Mouse (Mus musculus) myocyte (in vitro differentiated cells): Measurements from ENCODE around the gene Aplnr.

ENCODE experiments used
- CEBPB ChIP-seq: IDR thresholded peaks from 2 replicates; pipeline ENCODE4 v1.6.1; 2011; ENCODE audit warnings: mild to moderate bottlenecking, moderate library complexity; ENCODE audit not compliant: poor library complexity, insufficient read depth, severe bottlenecking
- E2F4 ChIP-seq: IDR thresholded peaks from one replicate; pipeline ENCODE4 v1.6.1; 2011; ENCODE audit warnings: mild to moderate bottlenecking, control low read depth, moderate library complexity; ENCODE audit not compliant: insufficient read depth
- MAX ChIP-seq: IDR thresholded peaks from one replicate; pipeline ENCODE4 v1.6.1; 2011; ENCODE audit warnings: low read depth, mild to moderate bottlenecking, control low read depth
- MYOG ChIP-seq, 3 experiments: IDR thresholded peaks; one replicate each; pipeline ENCODE4 v1.6.1; 2011; ENCODE audit warnings: control low read depth in 2 of 3, low read depth in 2 of 3, mild to moderate bottlenecking in 2 of 3; ENCODE audit not compliant: insufficient read length in 2 of 3, control insufficient read depth in 1 of 3, insufficient read depth in 1 of 3
- POLR2A ChIP-seq: IDR thresholded peaks from one replicate; pipeline ENCODE4 v1.6.1; 2011; ENCODE audit warnings: low read depth, mild to moderate bottlenecking, control low read depth, moderate library complexity; ENCODE audit not compliant: insufficient read length
- POLR2AphosphoS2 ChIP-seq: IDR thresholded peaks from one replicate; pipeline ENCODE4 v1.6.1; 2011; ENCODE audit warnings: low read depth, control low read depth; ENCODE audit not compliant: insufficient read length
- SRF ChIP-seq: IDR thresholded peaks from one replicate; pipeline ENCODE4 v1.6.1; 2011; ENCODE audit warnings: low read depth; ENCODE audit not compliant: control insufficient read depth, insufficient read length
- TCF12 ChIP-seq: IDR thresholded peaks from one replicate; pipeline ENCODE4 v1.6.1; 2011; ENCODE audit warnings: mild to moderate bottlenecking, control low read depth; ENCODE audit not compliant: poor library complexity, insufficient read depth, severe bottlenecking
- TCF3 ChIP-seq: IDR thresholded peaks from one replicate; pipeline ENCODE4 v1.6.1; 2011; ENCODE audit warnings: low read depth, control low read depth; ENCODE audit not compliant: insufficient read length
- USF1 ChIP-seq: IDR thresholded peaks from one replicate; pipeline ENCODE4 v1.6.1; 2011; ENCODE audit warnings: low read depth, mild to moderate bottlenecking, control low read depth, moderate library complexity

DNA sequence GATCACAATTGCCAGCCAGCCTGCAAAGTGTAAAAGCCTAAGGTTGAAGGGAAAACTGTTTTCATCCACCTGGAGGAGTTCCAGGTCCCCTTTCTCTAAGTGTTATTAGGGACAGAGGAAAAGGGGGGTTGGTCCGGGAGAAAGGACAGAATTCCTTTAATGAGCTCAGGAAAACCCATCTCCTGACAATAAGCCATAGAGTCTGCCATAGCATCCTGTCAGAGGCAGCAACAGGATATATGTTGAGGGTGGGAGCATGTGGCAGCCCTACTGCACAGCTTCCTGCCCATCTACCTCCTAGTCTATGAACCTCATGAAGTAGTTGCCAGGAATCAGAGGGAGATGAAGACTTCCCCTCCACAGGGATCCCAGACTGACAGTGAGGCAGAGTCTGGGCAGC is 31.6 kb downstream of the Aplnr start:
- TF ChIP-seq MAX (no peak), USF1 (no peak), POLR2A (no peak), SRF (no peak), MYOG (IDR thresholded peaks at IDR 0.05; ENCODE audit: control insufficient read depth in 1 of 3, insufficient read depth in 1 of 3, insufficient read length in 2 of 3, low read depth in 2 of 3) (no peak), POLR2AphosphoS2 (no peak), CEBPB (no peak), E2F4 (no peak), TCF12 (no peak), TCF3 (no peak)
